Mouse (Mus musculus) cerebellum, postnatal 36 days (tissue): ENCODE results near the gene Pafah1b1.

ENCODE experiments used
- DNase-seq, 2 experiments: peaks; one replicate each; pipeline ENCODE4 v3.0.0; 2021 to 2022; ENCODE audit warnings: mixed read lengths in 2 of 2

Gene Pafah1b1

DNA sequence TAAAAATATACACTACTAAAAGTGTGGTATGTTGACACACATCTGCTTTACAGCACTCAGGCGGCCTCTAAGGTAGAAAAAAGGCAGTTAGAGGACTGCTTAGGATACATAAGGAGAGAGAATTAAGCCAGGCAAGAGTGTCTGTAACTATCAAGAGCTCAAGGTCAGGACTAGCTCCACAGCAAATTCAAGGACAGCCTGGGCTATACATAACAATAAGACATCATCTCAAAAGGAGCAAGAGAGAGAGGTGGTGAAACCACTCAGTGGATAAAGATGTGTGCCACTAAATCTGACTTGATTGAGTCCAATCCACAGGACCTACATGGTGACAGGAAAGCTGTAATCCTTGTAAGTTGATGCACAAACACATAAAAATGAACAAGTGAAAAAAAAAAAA is 3.8 kb downstream of the Pafah1b1 start:
- DNase-seq: no peak

DNA sequence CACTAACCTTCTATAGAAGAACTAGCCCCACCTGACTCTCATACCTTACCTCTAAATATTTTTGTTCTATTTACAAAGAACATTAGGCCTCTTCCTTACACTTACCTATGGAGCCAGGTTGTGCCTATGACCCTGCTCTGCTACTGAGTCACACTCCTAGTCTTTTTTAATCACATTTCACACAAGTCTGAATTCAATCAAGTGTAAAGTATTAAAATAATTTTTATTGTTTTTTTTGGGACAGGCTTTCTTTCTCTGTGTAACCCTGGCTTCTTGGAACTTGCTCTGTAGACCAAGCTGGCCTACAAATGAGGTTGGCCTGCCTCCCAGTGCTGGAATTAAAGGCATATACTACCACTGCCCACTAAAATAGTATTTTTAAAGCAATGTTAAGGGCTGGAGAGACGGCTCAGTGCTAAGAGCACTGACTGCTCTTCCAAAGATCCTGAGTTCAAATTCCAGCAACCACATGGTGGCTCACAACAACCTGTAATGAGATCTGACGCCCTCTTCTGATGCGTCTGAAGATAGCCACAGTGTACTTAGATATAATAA is 8.4 kb downstream of the Pafah1b1 start:
- peak; percentile 39 to 47 for DNase-seq

DNA sequence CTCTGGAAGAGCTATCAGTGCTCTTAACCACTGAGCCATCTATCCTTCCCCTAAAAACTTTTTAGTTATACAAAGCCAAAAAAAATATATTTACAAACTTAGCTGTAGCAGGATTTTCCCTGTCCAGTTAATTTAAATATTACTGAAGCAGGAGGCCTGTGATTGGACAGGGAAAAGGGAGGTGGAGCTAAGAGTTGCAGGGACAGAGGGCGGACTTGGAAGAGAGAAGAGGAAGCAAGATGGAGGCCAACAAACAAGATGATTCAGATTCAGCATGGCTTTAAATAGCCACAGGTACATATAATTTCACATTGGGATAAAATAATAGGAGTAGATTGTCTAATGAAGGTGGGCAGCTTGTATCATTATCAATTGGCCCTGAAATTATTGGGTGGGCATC is 13.8 kb downstream of the Pafah1b1 start:
- DNase-seq: no peak

DNA sequence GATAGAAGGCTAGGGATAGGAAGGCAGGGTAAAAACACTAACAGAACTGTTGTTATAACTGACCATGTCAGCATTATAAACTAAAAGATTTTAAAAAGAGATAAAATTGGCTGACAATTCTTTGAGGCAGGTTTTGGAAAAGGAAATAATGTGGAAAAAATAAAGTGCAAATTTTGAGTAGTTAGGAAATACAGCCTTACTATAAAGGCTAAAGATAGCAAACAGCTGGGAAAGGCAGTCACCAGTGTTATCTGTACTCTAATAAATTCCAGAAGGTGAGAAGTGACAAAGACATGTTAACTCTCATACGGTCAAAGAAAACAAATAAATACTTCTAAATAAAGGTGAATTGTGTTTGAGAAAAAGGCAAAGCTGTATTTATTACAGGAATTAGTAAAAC is 15.7 kb downstream of the Pafah1b1 start:
- DNase-seq: no peak

DNA sequence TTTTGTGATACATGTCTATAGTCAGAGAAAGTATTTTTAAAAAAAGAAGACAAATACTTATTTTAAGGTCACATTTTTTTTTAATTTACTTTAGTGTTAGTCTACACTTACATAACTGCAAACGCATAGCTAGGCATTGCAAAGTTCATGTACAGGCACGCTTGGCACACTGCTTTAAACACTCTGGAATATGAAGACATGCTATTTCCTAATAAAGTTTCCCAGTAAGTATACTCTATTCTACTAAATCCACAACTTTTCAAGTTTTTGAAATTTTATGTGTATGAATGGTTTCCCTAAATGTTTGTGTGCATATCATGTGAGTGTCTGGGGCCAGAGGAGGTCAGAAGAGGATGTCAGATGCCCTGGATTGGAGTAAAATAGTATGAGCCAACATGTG is 20.4 kb downstream of the Pafah1b1 start:
- no peak for DNase-seq

DNA sequence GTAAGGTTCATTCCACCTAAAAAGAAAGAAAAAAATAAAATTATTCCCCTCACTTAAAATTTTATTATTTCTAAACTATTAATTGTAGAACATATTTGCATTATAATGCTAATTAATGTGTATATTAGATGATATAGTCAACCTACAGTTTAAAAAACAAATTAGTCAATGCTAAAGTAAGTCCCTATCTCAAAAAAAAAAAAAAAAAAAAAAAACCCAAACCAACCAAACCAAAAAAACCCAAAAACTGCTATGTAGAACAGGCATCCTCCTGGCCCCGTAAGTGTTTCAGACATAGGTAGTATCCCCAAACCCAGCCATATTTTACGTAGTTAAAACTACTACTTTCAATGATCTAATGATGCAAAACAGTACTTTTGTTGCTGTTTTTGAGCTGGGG is 25.0 kb downstream of the Pafah1b1 start:
- DNase-seq: no peak

DNA sequence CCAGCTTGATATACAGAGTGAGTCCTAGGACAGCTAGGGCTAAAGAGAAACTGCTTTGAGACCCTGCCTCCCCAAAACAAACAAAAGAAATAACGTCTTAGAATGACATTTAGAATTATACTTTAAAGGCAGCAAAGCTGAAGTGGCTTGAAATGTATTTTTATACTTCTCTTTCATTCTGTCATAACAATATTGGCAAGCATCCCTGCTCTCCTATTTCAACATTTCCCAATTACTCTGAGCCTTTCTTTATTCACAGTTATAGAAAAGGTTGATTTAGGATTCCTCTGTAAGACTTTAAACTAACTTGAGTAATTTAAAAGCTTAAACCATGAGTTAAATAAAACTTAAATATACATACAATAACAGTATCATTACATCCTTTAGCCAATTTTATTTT is 32.3 kb downstream of the Pafah1b1 start:
- no peak for DNase-seq

DNA sequence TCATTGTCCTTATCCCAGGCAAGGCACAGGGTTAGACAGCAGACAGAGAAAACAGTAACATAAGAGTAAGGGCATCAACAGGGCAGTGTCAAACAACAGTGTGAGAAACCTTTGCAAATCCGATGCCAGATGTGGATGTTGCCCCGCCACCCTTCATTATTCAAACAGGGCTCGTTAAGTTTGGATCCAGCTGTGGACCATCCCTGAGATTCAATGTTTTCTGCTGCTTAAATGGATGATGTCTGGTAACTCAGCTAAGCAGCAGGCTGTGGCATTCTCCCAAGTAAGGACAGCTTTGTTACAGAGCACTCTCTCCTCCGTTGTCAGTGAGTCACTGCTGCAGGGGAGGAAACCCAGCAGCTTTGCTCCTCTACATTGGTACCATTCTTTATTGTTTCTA is 49.3 kb downstream of the Pafah1b1 start:
- DNase-seq: no peak

DNA sequence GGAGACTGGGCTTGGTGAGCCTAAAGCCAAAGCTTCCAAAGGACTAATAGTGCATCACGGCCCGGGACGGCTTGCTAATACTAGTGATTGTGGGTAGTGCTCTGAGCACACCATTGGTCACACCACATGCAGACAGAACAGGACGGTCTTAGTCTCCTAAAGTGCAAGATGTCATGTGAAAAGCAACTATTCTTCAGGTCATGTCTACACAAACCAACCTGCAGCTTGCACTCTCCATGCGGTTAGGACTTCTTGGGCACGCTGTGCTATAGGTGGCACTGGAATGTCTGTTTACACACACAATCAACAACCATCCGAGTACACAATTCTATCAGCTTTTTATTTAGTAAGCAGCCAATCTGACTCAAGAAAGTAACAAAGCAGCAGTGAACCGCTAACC is 49.8 kb downstream of the Pafah1b1 start:
- no peak for DNase-seq

DNA sequence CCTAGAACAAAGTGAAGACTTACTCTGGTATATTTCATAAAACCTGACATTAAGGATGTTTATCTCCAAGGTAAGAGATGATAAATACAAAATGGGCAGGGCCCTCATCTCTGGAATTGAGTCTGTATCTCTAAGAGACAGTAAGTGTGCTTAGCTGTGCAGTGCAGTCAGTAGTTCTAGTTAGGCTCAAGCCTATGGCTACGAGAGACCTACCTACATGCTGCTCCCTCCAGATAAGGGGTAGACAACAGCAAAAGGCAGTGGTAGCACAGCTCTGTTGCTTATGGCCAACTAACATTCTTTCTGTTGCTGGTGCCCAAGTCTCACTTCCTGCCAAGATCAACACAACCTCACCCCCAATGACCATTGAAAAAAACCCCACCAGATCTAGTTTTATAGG is 50.9 kb downstream of the Pafah1b1 start:
- DNase-seq: no peak

DNA sequence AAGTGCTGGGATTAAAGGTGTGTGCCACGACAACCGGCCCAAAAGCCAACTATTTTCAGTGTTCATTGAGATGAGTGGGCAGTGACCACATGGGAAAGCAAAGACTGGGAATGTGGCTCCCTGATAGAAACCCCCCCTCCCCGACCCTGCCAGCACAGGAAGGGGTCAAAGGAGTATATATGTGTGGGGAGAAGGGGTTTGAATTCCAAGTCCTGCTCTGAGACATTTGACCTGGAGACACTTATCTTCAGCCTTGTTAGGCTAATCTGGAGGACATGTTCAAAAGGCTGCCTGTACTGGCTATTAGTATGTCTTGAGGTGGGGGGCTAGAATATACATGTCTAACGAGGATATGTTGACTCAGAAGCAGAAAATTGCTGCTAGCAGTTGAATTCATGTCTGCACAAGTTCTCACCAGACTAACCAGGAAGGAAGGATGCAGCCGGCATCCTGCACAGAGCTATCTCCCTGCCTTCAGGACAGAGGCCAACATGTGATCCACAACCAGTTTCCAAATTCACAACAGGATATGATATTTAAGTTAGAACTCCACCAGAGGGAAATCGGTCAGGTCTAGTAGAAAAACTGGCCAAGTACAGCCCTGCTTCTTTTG is 51.5 kb downstream of the Pafah1b1 start:
- DNase-seq: no peak

DNA sequence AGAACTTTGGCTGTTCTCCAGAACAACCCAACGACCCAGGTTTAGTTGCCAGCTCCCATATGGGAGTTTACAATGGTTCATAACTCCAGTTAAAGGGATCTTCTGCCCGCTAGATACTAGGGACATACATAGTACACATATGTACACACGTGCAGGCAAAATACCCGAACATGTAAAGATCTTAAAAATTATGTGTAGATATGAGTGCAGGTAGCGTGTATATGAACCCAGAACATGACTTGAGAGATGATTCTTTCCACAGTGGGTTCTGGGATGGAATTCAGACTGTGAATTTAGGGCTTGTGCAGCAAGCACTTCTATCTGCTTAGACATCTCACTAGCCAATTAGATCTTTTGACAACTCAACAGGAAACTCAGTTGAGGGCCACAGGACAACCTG is 52.6 kb downstream of the Pafah1b1 start:
- no peak for DNase-seq

DNA sequence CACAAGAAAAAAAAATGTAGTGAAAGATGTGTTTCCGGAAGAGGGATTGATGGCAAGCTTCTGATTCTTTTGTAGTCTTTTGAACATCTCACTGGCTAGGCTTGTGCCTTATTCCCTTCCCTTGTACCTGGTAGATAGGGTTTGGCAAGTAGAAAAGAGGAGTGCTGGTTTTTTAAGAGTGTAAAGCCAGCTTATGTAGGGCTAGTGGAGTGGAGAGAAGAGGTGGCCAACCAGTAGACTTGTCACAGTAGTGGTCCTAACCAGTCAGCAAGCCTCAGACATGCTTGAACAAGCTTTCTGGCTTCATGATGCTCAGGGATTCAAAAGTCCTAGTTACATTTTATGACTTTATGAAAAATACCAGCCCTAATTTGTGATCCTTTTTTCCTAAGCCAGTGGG is 53.5 kb downstream of the Pafah1b1 start:
- no peak for DNase-seq

DNA sequence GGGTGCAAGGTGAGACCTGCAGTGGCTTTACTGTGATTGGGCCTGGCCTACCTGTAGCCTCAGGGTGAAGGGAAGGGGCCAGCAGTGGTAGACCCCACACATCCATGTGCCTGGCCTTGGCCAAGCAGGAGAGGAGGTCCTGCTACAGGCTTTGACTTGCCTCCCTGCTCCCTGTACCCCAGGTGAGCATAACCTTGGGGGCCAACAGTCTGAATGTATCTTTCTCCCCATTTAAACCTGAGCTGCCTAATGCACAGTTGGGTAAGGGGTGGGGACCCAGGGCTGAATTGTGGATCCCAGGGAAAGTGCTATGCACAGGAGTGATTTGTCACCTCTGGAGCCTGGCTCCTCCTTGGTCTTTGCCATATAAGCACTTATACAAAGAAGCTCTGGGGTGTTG is 54.3 kb downstream of the Pafah1b1 start:
- DNase-seq: no peak

DNA sequence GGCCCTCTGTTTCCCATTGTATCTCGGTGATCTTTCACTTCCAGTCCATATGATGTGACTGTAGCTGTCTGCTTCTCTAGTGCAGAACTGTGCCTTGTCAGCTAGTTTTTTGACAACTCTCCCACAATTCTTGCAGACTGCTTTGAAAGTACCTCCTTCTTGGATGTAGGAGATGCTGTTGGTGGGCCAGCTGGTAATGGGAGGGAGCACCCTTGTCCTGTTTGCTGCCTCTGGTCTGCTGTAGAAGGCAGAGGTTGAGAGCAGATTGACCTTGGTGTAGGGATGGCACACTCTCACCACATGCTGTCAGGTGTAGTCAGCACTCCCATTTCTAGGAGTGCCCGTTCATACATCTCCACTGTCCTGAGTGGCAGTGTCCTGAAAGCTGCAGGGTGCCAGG is 55.5 kb downstream of the Pafah1b1 start:
- no peak for DNase-seq

DNA sequence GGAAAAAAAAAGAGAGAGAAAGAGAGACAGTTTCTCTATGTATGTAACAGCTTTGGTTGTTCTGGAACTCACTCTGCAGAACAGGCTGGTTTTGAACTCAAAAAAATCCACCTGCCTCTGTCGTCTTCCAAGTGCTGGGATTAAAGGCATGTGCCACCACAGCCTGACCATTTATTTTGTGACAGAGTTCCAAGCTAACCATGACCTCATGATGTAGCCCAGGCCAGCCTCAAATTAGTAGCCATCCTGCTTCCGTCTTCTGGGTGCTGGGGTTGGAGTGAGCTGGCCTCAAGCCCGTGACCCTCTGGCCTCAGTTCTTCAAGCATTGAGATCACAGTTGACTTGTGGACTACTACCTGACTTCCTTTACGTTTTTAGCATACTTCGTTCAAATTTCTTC is 56.0 kb downstream of the Pafah1b1 start:
- no peak for DNase-seq

DNA sequence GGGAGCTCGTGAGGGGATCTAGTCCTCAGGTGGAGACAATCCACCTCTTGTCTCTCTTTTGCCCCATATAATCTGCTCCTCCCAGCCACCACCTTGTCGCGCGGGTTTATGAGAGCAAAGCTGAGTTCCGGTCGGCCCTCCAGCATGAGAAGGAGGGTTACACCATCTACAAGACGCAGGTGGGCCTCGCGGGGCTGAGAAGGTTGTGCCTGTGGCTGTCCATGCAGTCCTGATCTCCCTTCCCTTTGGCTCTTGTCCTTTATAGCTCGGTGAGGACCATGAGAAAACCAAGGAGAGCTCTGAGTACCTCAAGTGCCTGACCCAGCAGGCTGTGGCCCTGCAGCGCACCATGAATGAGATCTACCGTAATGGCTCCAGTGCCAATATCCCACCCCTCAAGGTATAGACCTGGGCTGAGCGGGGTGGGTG is 56.9 kb downstream of the Pafah1b1 start:
- no peak for DNase-seq

DNA sequence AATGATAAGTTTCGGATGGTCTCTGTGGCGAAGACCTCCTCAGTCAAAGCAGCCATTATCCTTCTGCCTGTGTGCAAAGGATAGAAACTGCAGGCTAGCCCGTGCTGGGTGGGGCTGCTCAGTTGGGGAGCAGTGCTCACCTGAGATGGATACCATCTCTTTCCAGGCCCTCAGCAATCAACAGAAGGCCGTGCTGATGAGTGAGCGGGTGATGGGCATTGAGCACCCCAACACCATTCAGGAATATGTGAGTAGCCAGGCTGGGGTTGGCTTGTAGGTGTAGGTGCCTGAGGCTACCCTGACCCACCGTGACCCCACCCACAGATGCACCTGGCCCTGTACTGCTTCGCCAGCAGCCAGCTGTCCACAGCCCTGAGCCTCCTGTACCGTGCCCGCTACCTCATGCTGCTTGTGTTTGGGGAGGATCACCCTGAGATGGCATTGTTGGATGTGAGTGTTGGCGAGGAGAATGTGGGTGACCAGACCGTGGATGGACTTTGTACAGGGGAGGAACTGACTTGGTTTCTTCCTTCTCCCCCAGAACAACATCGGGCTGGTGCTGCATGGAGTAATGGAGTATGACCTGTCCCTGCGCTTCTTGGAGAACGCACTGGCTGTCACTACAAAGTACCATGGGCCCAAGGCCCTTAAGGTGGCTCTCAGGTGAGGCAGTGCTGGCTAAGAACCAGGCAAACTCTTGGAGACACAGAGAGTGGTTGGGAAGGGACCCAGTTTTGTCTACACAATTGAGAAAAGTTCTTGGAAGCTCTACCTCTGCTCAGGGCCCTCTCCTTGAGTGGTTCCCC is 57.5 kb downstream of the Pafah1b1 start:
- DNase-seq: no peak

DNA sequence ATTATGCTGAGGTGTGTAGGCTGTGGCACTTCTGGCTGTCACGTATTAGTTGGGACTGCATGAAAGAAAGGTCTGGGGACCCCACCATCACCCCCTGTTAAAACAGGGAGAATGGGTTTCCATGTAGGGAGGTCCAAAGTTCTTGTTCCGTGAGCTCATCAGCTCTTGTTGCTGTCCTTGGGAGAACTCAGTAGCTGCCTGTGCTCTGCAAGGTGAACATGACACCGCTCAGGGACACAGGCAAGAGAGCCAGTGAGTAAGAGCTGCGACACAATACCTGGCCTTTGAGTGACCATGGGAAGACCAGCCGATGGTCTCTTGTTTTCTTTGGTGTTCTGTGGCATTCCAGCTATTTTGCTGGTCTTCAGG is 58.2 kb downstream of the Pafah1b1 start:
- no peak for DNase-seq

DNA sequence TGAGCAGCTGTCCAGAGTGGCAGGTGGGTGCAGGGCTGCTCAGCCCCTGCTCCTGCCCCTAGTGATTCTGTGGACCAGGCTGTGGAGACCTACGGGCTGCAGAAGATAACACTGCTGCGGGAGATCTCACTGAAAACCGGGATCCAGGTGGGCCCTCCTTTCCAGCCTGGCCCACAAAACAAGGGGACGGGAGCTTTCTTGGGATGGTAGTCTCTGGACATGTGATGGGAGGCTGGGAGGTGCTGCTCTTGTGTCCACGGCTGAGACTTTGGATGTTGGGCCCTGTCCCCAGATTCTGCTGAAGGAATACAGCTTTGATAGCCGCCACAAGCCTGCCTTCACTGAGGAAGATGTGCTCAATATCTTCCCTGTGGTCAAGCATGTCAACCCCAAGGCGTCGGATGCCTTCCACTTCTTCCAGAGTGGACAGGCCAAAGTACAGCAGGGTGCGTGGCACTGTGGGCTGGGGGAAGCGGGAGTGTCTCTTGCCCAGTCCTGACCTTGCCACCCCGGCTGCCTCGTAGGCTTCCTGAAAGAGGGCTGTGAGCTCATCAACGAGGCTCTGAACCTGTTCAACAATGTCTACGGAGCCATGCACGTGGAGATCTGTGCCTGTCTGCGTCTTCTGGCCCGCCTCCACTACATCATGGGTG is 58.7 kb downstream of the Pafah1b1 start:
- no peak for DNase-seq

DNA sequence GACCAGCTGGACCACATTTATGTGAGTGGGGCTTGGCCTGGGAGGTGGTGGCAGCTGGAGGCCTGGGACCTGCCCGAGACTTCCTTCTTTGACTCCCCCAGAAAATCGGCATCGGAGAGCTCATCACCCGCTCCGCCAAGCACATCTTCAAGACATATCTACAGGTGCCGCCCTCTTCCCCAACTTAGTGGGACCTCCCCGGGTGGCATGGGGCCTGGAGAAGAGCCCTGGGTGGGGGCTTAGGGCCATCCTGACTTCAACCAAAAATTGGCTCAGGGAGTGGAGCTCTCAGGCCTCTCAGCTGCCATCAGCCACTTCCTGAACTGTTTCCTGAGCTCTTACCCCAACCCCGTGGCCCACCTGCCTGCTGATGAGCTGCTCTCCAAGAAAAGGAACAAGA is 59.6 kb downstream of the Pafah1b1 start:
- no peak for DNase-seq

DNA sequence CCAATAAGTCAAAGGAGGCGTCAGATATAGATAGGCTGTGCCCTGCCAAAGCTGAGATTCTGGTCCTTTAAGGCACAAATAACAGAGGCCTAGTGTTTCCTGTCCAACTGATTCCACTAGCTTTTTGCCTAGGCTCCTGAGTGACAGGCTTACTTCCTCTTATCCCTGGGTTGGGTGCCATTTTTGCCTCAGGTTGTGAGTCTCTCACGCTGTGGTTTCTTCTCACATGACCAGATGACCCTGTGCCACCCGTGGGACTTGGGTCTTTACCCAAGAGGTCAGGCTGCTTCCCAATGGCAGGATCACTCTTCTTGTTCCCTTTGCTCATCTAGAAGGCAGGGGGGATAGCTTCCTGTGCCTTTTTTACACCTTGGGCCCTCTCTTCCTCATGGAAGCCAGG is 60.2 kb downstream of the Pafah1b1 start:
- no peak for DNase-seq

DNA sequence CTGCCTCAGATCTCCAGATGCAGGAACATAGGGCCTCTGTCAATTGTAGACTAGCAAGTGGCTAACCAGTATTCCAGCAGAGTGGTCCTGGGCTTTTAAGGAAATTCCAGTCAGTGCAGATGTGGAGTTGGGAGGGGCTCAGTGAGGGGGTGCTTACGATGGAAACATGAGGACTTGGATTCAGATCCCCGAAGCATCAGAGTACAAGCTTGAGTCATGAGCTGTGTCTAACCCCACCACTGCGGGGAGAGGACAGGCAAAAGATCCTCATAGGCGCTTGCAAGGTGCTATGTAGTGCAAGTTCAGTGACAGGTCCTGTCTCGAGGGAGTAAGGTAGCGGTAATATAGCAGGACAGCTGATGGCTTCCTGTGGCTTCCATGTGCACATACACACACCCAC is 62.2 kb downstream of the Pafah1b1 start:
- no peak for DNase-seq

DNA sequence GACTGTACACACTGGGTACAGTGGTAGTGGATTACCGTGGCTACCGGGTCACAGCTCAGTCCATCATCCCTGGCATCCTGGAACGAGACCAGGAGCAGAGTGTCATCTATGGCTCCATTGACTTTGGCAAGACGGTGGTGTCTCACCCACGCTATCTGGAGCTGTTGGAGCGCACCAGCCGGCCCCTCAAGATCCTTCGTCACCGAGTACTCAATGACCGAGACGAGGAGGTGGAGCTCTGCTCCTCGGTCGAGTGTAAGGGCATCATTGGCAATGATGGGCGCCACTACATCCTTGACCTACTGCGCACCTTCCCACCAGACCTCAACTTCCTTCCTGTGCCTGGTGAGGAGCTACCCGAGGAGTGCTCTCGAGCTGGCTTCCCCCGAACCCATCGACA is 62.8 kb downstream of the Pafah1b1 start:
- DNase-seq: no peak
